In genomic region chr1:192855474-192856230, GRCm38 (mm10) we compare ENCODE assay signal across 7 mouse cellular contexts. TPM values are rescaled to one million over a fixed set of nuclear protein-coding genes. Genes with fewer than 3 reads are reported as not detected.
DNase-seq lines count a peak whose midpoint lies in the region; ATAC-seq and TF ChIP-seq lines count a peak whose summit lies in the region.

Gene Sertad4 (minus strand): TSS chr1:192855756.

- TF ChIP-seq CTCF in gastrocnemius, adult 2 months (IDR thresholded peaks at IDR 0.05): no peak
- no peak for TF ChIP-seq CTCF in testis, adult 2 months (IDR thresholded peaks at IDR 0.05; ENCODE audit: control insufficient read depth, insufficient read depth, insufficient replicate concordance, low read depth, low read length)

- under 1% methylated on average over 70 of the region's 75 CpGs for WGBS in hindbrain, embryonic 15.5 days
- under 1% methylated on average over 71 of the region's 75 CpGs for WGBS in midbrain, embryonic 12.5 days

- H3K27me3 ChIP-seq in hindbrain, embryonic 15.5 days: no peaks in the 10 kb centered on the region
- H3K27me3 ChIP-seq in midbrain, embryonic 12.5 days: peaks cover 53% of the 10 kb centered on the region
- H3K27me3 ChIP-seq in testis, adult 2 months (ENCODE audit: control insufficient read depth, insufficient read depth, low read length): no peaks in the 10 kb centered on the region

- intact Hi-C loops in gastrocnemius, adult 2 months (cut with DNase I): loop anchor here (5.0 kb wide), 1 partner anchor 68 kb away; no protein-coding TSS in a partner anchor
- intact Hi-C loops in left cerebral cortex, postnatal 36 days (cut with DNase I): loop anchor here (2.0 kb wide), 1 partner anchor 21 kb away; no protein-coding TSS in a partner anchor

- no peaks in the 10 kb centered on the region for H3K9me3 ChIP-seq in hindbrain, embryonic 15.5 days
- H3K9me3 ChIP-seq in midbrain, embryonic 12.5 days: no peaks in the 10 kb centered on the region

- no peaks in the 10 kb centered on the region for H3K36me3 ChIP-seq in hindbrain, embryonic 15.5 days
- no peaks in the 10 kb centered on the region for H3K36me3 ChIP-seq in midbrain, embryonic 12.5 days
- no peaks in the 10 kb centered on the region for H3K36me3 ChIP-seq in testis, adult 2 months (ENCODE audit: control insufficient read depth, insufficient read depth, low read length)

- peaks cover 51% of the 10 kb centered on the region for H3K4me1 ChIP-seq in hindbrain, embryonic 15.5 days (replicated peaks)
- H3K4me1 ChIP-seq in midbrain, embryonic 12.5 days: peaks cover 44% of the 10 kb centered on the region
- H3K4me1 ChIP-seq in testis, adult 2 months (ENCODE audit: control insufficient read depth, insufficient read depth, low read length): peaks cover 10% of the 10 kb centered on the region

- H3K4me2 ChIP-seq in hindbrain, embryonic 15.5 days: peak within 1 kb of the TSS; percentile 87
- H3K4me2 ChIP-seq in midbrain, embryonic 12.5 days (replicated peaks): peak within 1 kb of the TSS; percentile 93

- ATAC-seq in hindbrain, embryonic 15.5 days (ENCODE audit: low FRiP score, low read depth): peak; percentile 57
- peak; percentile 64 for ATAC-seq in midbrain, embryonic 12.5 days (ENCODE audit: low FRiP score, low read depth)

- peak within 1 kb of the TSS; percentile 89 for H3K4me3 ChIP-seq in gastrocnemius, adult 2 months
- H3K4me3 ChIP-seq in hindbrain, embryonic 15.5 days: peak within 1 kb of the TSS; percentile 87
- peak within 1 kb of the TSS; percentile 87 for H3K4me3 ChIP-seq in midbrain, embryonic 12.5 days
- peak within 1 kb of the TSS; percentile 85 for H3K4me3 ChIP-seq in testis, adult 2 months (ENCODE audit: control insufficient read depth, low read depth, low read length)

- H3K27ac ChIP-seq in gastrocnemius, adult 2 months: peak within 1 kb of the TSS; percentile 86
- H3K27ac ChIP-seq in hindbrain, embryonic 15.5 days (replicated peaks): peak within 1 kb of the TSS; percentile 92
- peak within 1 kb of the TSS; percentile 95 for H3K27ac ChIP-seq in midbrain, embryonic 12.5 days (replicated peaks)
- H3K27ac ChIP-seq in testis, adult 2 months (ENCODE audit: control insufficient read depth, insufficient read depth, low read depth, low read length): no peak within 1 kb of the TSS

- DNase-seq in adrenal gland, adult (ENCODE audit: inconsistent age in 2 of 2, low spot score in 1 of 2): peak; percentile 48 to 84
- DNase-seq in cerebellum, postnatal 10 days: peak; percentile 75 to 84
- DNase-seq in gastrocnemius, adult 2 months: peak; percentile 81
- DNase-seq in left cerebral cortex, postnatal 36 days (ENCODE audit: low spot score in 2 of 2): peak; percentile 35 to 55

- TF ChIP-seq POLR2A in testis, adult 2 months (IDR thresholded peaks at IDR 0.05; ENCODE audit: control insufficient read depth, low read depth, low read length): no peak

- peak within 1 kb of the TSS; percentile 82 for H3K9ac ChIP-seq in hindbrain, embryonic 15.5 days
- peak within 1 kb of the TSS; percentile 80 for H3K9ac ChIP-seq in midbrain, embryonic 12.5 days (replicated peaks)

RNA-seq across cellular contexts. Expression of gene Sertad4, which starts in this region (rescaled TPM):
- 1 to 10 TPM; 1.9 to 2.7 TPM for total RNA-seq in gastrocnemius, adult 2 months (2021)
- polyA plus RNA-seq in hindbrain, embryonic 15.5 days (2015; fragmentation: Nextera tagmentation; extraction: Ambion mirVana): 19.4 and 20.6 TPM in 2 replicates
- total RNA-seq in left cerebral cortex, postnatal 36 days (2021): 10 to 100 TPM; 11.1 to 17.6 TPM
- 35.8 and 43.3 TPM in 2 replicates for polyA plus RNA-seq in midbrain, embryonic 12.5 days (2016; fragmentation: Nextera tagmentation; extraction: Ambion mirVana)
- 1.2 and 1.3 TPM in 2 replicates for polyA plus RNA-seq in testis, adult 2 months (2012; rRNA removed)
